Mouse (Mus musculus) Patski (cell line): ENCODE data around the gene Esr1. TPM values are rescaled to one million over a fixed set of nuclear protein-coding genes. Genes with fewer than 3 reads are reported as not detected.
"Not testable (repeated sequence)": the region's sequence is repeated elsewhere in the genome, so short reads cannot be mapped to it uniquely, and the experiment has no call there.

ENCODE experiments used
- ATAC-seq: fragments of 100-300 bp; one replicate; pipeline ENCODE4 v1.8.0; 2021
- CTCF ChIA-PET: fragments of 350-600 bp; sonication (Branson Sonifier 250); formaldehyde crosslinking; loops from one replicate; lab custom pipeline; 2022; ENCODE audit warnings: inconsistent platforms; lab: Charles Lee
- POLR2A ChIA-PET: fragments of 350-600 bp; sonication (Branson Sonifier 250); formaldehyde crosslinking; loops from one replicate; lab custom pipeline; 2022; ENCODE audit warnings: antibody characterized with exemption, inconsistent platforms; lab: Charles Lee
- DNase-seq: peaks from one replicate; pipeline ENCODE4 v3.0.0-alpha.2; 2011; ENCODE audit warnings: low read depth, low spot score
- H3K27me3 ChIP-seq: fragments of 371-371 bp; one replicate; pipeline ENCODE4 v1.5.1; 2021
- CTCF ChIP-seq: fragments of 100-300 bp; IDR thresholded peaks from one replicate; pipeline ENCODE4 v1.5.1; 2021
- in situ Hi-C: fragments of 300-500 bp; cut with MboI; formaldehyde crosslinking; loops from 3 replicates; pipeline ENCODE4 v1.11.1; 2018; ENCODE audit warnings: low pct_unique_long_range_greater_than_20kb, mixed read lengths
- polyA plus RNA-seq: library from polyadenylated mRNA; unstranded; gene quantifications from one replicate; pipeline ENCODE4 v1.2.3, GENCODE M21; 2021

Esr1 gene
- polyA plus RNA-seq, 1 experiment from 2014 or later: 0.18 TPM

- in situ Hi-C loops: no loop called here
- ATAC-seq: no peak
- TF ChIP-seq CTCF: no peak
- no peak for DNase-seq
- H3K27me3 ChIP-seq: no peaks in the 10 kb centered on the region
- ChIA-PET CTCF (no interaction called here), POLR2A (no interaction called here)
Observed at GRCm38 (mm10) chr10:4629314-4629713, 17.9 kb downstream of the Esr1 start.

- H3K27me3 ChIP-seq: no peaks in the 10 kb centered on the region
- ChIA-PET POLR2A (no interaction called here), CTCF (interaction anchor here (0.6 kb wide), 1 partner anchor 256 kb away, joined by 3 read pairs; no protein-coding TSS in a partner anchor)
- DNase-seq: no peak
- TF ChIP-seq CTCF: no peak
- in situ Hi-C loops: no loop called here
- ATAC-seq: no peak
Observed at GRCm38 (mm10) chr10:4632211-4632704, 20.9 kb downstream of the Esr1 start.

GRCm38 (mm10) chr10:4633287-4634030 lies 22.1 kb downstream of the Esr1 start:
- H3K27me3 ChIP-seq: no peaks in the 10 kb centered on the region
- ChIA-PET POLR2A (no interaction called here), CTCF (no interaction called here)
- TF ChIP-seq CTCF: no peak
- in situ Hi-C loops: no loop called here
- no peak for DNase-seq
- no peak for ATAC-seq

GRCm38 (mm10) chr10:4635740-4636139 lies 24.3 kb downstream of the Esr1 start:
- H3K27me3 ChIP-seq: no peaks in the 10 kb centered on the region
- no peak for ATAC-seq
- TF ChIP-seq CTCF: no peak
- CTCF ChIA-PET: no interaction called here
- POLR2A ChIA-PET: no interaction called here
- DNase-seq: no peak
- in situ Hi-C loops: no loop called here

GRCm38 (mm10) chr10:4646074-4646473 lies 34.7 kb downstream of the Esr1 start:
- DNase-seq (no peak), ATAC-seq (no peak)
- in situ Hi-C loops: no loop called here
- TF ChIP-seq CTCF: no peak
- CTCF ChIA-PET: no interaction called here
- POLR2A ChIA-PET: no interaction called here
- no peaks in the 10 kb centered on the region for H3K27me3 ChIP-seq

GRCm38 (mm10) chr10:4646851-4647250 lies 35.5 kb downstream of the Esr1 start:
- H3K27me3 ChIP-seq: no peaks in the 10 kb centered on the region
- no peak for ATAC-seq
- no peak for TF ChIP-seq CTCF
- in situ Hi-C loops: no loop called here
- no peak for DNase-seq
- ChIA-PET POLR2A (no interaction called here), CTCF (no interaction called here)

- no peak for TF ChIP-seq CTCF
- ChIA-PET CTCF (no interaction called here), POLR2A (no interaction called here)
- in situ Hi-C loops: no loop called here
- ATAC-seq (no peak), DNase-seq (no peak)
- H3K27me3 ChIP-seq: peaks cover 10% of the 10 kb centered on the region
Observed at GRCm38 (mm10) chr10:4665380-4665779, 54.0 kb downstream of the Esr1 start.

GRCm38 (mm10) chr10:4667006-4667405 lies 55.6 kb downstream of the Esr1 start:
- ATAC-seq: no peak
- no peak for TF ChIP-seq CTCF
- ChIA-PET CTCF (no interaction called here), POLR2A (no interaction called here)
- in situ Hi-C loops: no loop called here
- H3K27me3 ChIP-seq: peaks cover 10% of the 10 kb centered on the region
- DNase-seq: no peak

- no peak for TF ChIP-seq CTCF
- no peak for DNase-seq
- no peak for ATAC-seq
- ChIA-PET CTCF (no interaction called here), POLR2A (no interaction called here)
- H3K27me3 ChIP-seq: peaks cover 9% of the 10 kb centered on the region
- in situ Hi-C loops: loop anchor here (5.0 kb wide), 1 partner anchor 492 kb away; no protein-coding TSS in a partner anchor
Observed at GRCm38 (mm10) chr10:4670053-4670452, 58.7 kb downstream of the Esr1 start.

- in situ Hi-C loops: loop anchor here (5.0 kb wide), 1 partner anchor 490 kb away; no protein-coding TSS in a partner anchor
- H3K27me3 ChIP-seq: peaks cover 10% of the 10 kb centered on the region
- DNase-seq (no peak), ATAC-seq (no peak)
- TF ChIP-seq CTCF: no peak
- CTCF ChIA-PET: no interaction called here
- POLR2A ChIA-PET: no interaction called here
Observed at GRCm38 (mm10) chr10:4671876-4672275, 60.5 kb downstream of the Esr1 start.

GRCm38 (mm10) chr10:4673311-4673816 lies 62.0 kb downstream of the Esr1 start:
- POLR2A ChIA-PET: no interaction called here
- ATAC-seq: no peak
- in situ Hi-C loops: loop anchor here (5.0 kb wide), 1 partner anchor 489 kb away; no protein-coding TSS in a partner anchor
- no peak for DNase-seq
- H3K27me3 ChIP-seq: peaks cover 16% of the 10 kb centered on the region
- CTCF ChIA-PET: no interaction called here
- no peak for TF ChIP-seq CTCF

GRCm38 (mm10) chr10:4674983-4675592 lies 63.7 kb downstream of the Esr1 start:
- ATAC-seq: peak; percentile 54
- H3K27me3 ChIP-seq: peaks cover 22% of the 10 kb centered on the region
- DNase-seq, CTCF ChIA-PET, POLR2A ChIA-PET: not testable (repeated sequence)
- in situ Hi-C loops: loop anchor here (5.0 kb wide), 1 partner anchor 487 kb away; no protein-coding TSS in a partner anchor
